Mouse (Mus musculus) limb, embryonic 11.5 days (tissue): ENCODE results near the gene Plac9a. TPM values are rescaled to one million over a fixed set of nuclear protein-coding genes. Genes with fewer than 3 reads are reported as not detected.

Source experiments
- ATAC-seq: fragments of 200-750 bp; cut with Nextera tagmentation; 2 replicates; pipeline ENCODE4 v1.8.0; 2017; ENCODE audit warnings: low read depth; ENCODE audit not compliant: insufficient number of reproducible peaks, low FRiP score, low TSS enrichment
- DNase-seq: peaks from one replicate; pipeline ENCODE4 v3.0.0-alpha.2; 2015; ENCODE audit warnings: low spot score
- H3K27ac ChIP-seq: fragments of 300-500 bp; sonication (generic); replicated peaks from 2 replicates; pipeline ENCODE4 v1.5.1; 2014; ENCODE audit warnings: low read depth, mild to moderate bottlenecking, low read length
- H3K27me3 ChIP-seq: fragments of 300-500 bp; sonication (generic); 2 replicates; pipeline ENCODE4 v1.6.1; 2014; ENCODE audit warnings: mild to moderate bottlenecking, low read length, mixed read lengths; ENCODE audit not compliant: control insufficient read depth, insufficient read depth
- H3K36me3 ChIP-seq: fragments of 300-500 bp; sonication (generic); 2 replicates; pipeline ENCODE4 v1.6.1; 2014; ENCODE audit warnings: mild to moderate bottlenecking, low read length, moderate library complexity, mixed read lengths; ENCODE audit not compliant: control insufficient read depth, insufficient read depth
- H3K4me1 ChIP-seq: fragments of 300-500 bp; sonication (generic); 2 replicates; pipeline ENCODE4 v1.6.1; 2014; ENCODE audit warnings: low read length, mixed read lengths; ENCODE audit not compliant: control insufficient read depth, insufficient read depth
- H3K4me2 ChIP-seq: fragments of 300-500 bp; sonication (generic); 2 replicates; pipeline ENCODE4 v1.6.1; 2014; ENCODE audit warnings: low read depth, mild to moderate bottlenecking, moderate library complexity; ENCODE audit not compliant: severe bottlenecking
- H3K4me3 ChIP-seq: fragments of 300-500 bp; sonication (generic); 2 replicates; pipeline ENCODE4 v1.5.1; 2014; ENCODE audit warnings: low read depth, low read length
- H3K9ac ChIP-seq: fragments of 300-500 bp; sonication (generic); 2 replicates; pipeline ENCODE4 v1.6.1; 2014; ENCODE audit warnings: mild to moderate bottlenecking, low read length
- H3K9me3 ChIP-seq: fragments of 300-500 bp; sonication (generic); 2 replicates; pipeline ENCODE4 v1.6.1; 2016; ENCODE audit warnings: low read length; ENCODE audit not compliant: control insufficient read depth
- WGBS: fragments of 180-500 bp; shearing (Covaris S2); extraction: QIAGEN DNeasy Blood & Tissue Kit; methylation state at CpG from one replicate; pipeline ENCODE4 v1.1.7; 2014; 5-methylcytosine and 5-hydroxymethylcytosine counted together
- polyA plus RNA-seq: library from polyadenylated mRNA; unstranded; fragments of >200 nt; fragmentation: Nextera tagmentation; extraction: Ambion mirVana; gene quantifications from 2 replicates; pipeline ENCODE4 v1.2.1, GENCODE M21; 2014

Plac9a gene
- polyA plus RNA-seq, 1 experiment from 2014 or later, result not detected

- DNase-seq (no peak), ATAC-seq (no peak)
- Histone ChIP-seq H3K4me3 (no peak overlapping the region), H3K4me1 (0 out of 2 replicates have a peak, but pooled peaks cover 3% of the 10 kb centered on the region), H3K27me3 (peaks cover 15% of the 10 kb centered on the region), H3K36me3 (no peaks in the 10 kb centered on the region), H3K4me2 (no peak overlapping the region), H3K9ac (no peak overlapping the region), H3K27ac (no peak overlapping the region), H3K9me3 (no peaks in the 10 kb centered on the region)
- WGBS, result 73% methylated on average over 7 of the region's 7 CpGs
Observed at GRCm38 (mm10) chr14:25839791-25840190, 63.1 kb downstream of the Plac9a start.

GRCm38 (mm10) chr14:25838411-25838810 is 64.5 kb downstream of the Plac9a start:
- Histone ChIP-seq H3K27me3 (peaks cover 13% of the 10 kb centered on the region), H3K27ac (no peak overlapping the region), H3K4me1 (0 out of 2 replicates have a peak, but pooled peaks cover 3% of the 10 kb centered on the region), H3K4me2 (no peak overlapping the region), H3K4me3 (no peak overlapping the region), H3K36me3 (no peaks in the 10 kb centered on the region), H3K9me3 (no peaks in the 10 kb centered on the region), H3K9ac (no peak overlapping the region)
- 82% methylated on average over 8 of the region's 8 CpGs for WGBS
- no peak for DNase-seq
- ATAC-seq, result no peak

Other genes with a start within 250 kb of the Plac9a start
- gene Ppif, start 208.9 kb downstream of the Plac9a start, polyA plus RNA-seq, result 47.4 and 50.9 TPM in 2 replicates
- gene Zcchc24, start 134.1 kb downstream of the Plac9a start, polyA plus RNA-seq, result 19.5 and 21.8 TPM in 2 replicates
- gene Anxa11, start 60.9 kb downstream of the Plac9a start, polyA plus RNA-seq, result 5.0 and 5.1 TPM in 2 replicates
- 3.6 and 4.5 TPM in 2 replicates for gene Tmem254a, start 24.6 kb upstream of the Plac9a start, polyA plus RNA-seq
- gene Cphx1, start 35.2 kb upstream of the Plac9a start, polyA plus RNA-seq, result not detected in 2 replicates
- 2.9 and 3.6 TPM in 2 replicates for gene Duxbl1, start 75.5 kb upstream of the Plac9a start, polyA plus RNA-seq
- not detected in 2 replicates for gene Gm9780, start 139.6 kb upstream of the Plac9a start, polyA plus RNA-seq
- 19.9 and 24.4 TPM in 2 replicates for gene Tmem254c, start 164.3 kb upstream of the Plac9a start, polyA plus RNA-seq
- gene Cphx2, start 178.4 kb upstream of the Plac9a start, polyA plus RNA-seq, result not detected in 2 replicates
- not detected in 2 replicates for gene Cphx3, start 179.2 kb upstream of the Plac9a start, polyA plus RNA-seq
- 2.4 TPM in 1 of 2 replicates, not detected in the other for gene Duxbl2, start 215.2 kb upstream of the Plac9a start, polyA plus RNA-seq